Mouse (Mus musculus) bone marrow, adult 2 months (tissue): ENCODE measurements around the gene Nek6. TPM values are rescaled to one million over a fixed set of nuclear protein-coding genes. Genes with fewer than 3 reads are reported as not detected.

ENCODE experiments used
- H3K27ac ChIP-seq: fragments of 200-500 bp; 2 replicates; pipeline ENCODE4 v1.5.1; 2012; ENCODE audit warnings: low read depth, mild to moderate bottlenecking, control low read depth, inconsistent platforms, low read length; ENCODE audit not compliant: control insufficient read depth, poor library complexity, insufficient read depth
- H3K4me1 ChIP-seq: fragments of 200-500 bp; 2 replicates; pipeline ENCODE4 v1.6.1; 2011; ENCODE audit warnings: low read length; ENCODE audit not compliant: control insufficient read depth, insufficient read depth
- H3K4me3 ChIP-seq: fragments of 200-500 bp; replicated peaks from 2 replicates; pipeline ENCODE3; 2011; ENCODE audit warnings: mild to moderate bottlenecking, low read depth, low read length, control low read depth; ENCODE audit not compliant: control insufficient read depth
- CTCF ChIP-seq: fragments of 200-500 bp; IDR thresholded peaks from 2 replicates; pipeline ENCODE4 v1.5.1; 2011; ENCODE audit warnings: low read length, control low read depth; ENCODE audit not compliant: control insufficient read depth, insufficient read depth
- POLR2A ChIP-seq: fragments of 200-500 bp; IDR thresholded peaks from 2 replicates; pipeline ENCODE4 v1.6.1; 2011; ENCODE audit warnings: low read depth, mild to moderate bottlenecking, control low read depth, low read length, borderline replicate concordance; ENCODE audit not compliant: control insufficient read depth
- WGBS: fragments of 180-500 bp; shearing (Covaris S2); methylation state at CpG from one replicate; pipeline ENCODE4 v1.1.7; 2018; 5-methylcytosine and 5-hydroxymethylcytosine counted together
- polyA plus RNA-seq: library from polyadenylated mRNA; stranded (reverse); fragments of >200 nt; gene quantifications from 2 replicates; pipeline ENCODE4 v1.2.4, GENCODE M21; 2011; ENCODE audit warnings: low replicate concordance; ENCODE audit not compliant: missing spikeins, insufficient read depth, insufficient read length

Nek6 gene
- polyA plus RNA-seq, 1 experiment = 6.0 TPM

DNA sequence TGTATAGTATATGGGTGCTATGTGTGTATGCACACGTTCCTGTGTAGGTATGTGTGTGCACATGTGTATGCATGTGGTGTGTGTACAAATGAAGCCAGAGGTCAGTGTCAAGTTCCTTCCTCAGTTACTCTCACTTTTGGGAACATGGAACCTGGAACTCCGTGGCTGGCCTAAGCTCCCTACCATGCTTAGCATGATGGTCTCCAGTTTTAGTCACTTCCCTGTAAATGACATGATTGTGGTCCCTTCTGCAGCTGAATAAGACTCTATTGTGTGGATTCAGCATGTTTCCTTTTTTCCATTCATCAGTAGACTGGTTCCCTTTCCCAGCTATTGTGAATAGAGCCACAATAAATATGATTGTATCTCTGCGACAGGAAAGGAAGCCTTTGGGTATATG is 31.9 kb upstream of the Nek6 start:
- TF ChIP-seq POLR2A (no peak), CTCF (no peak)
- H3K4me1 ChIP-seq = peaks cover 7% of the 10 kb centered on the region; the same call in 1 of the 2 replicates
- H3K4me3 ChIP-seq = no peak overlapping the region
- H3K27ac ChIP-seq = no peak overlapping the region
- 58% methylated on average over 3 of the region's 3 CpGs for WGBS

DNA sequence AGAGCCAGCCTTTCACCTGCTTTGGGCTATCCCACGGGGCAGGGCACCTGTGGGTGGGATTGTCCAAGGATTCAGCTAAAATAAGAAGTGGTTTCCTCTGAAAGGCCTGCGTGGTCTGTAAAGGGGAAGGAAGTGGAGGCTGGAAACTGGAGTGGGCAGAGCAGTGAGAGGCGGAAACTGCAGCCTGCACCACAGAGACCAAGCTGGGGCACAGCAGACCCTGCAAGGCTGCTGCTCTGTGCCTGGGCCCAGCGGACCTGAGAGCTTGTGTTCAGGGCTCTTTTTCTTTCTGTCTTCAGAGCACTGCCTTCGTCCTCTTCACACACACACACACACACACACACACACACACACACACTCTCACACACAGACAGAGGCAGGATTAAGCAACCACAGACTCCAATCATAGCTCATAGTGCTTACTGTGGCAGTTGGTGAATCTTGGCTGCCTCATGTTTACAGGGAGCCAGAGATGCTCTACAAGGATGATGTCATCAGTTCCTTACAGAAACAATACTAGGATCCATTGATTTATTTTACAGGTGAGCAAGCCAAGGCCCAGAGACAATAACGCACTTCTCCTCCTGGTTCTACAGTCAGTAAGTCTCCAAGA is 30.2 kb upstream of the Nek6 start:
- no peak; the same call in 1 of the 2 replicates for TF ChIP-seq POLR2A
- no peak for TF ChIP-seq CTCF
- Histone ChIP-seq H3K27ac (peak overlapping the region; percentile 93), H3K4me3 (no peak overlapping the region), H3K4me1 (peaks cover 13% of the 10 kb centered on the region)
- WGBS = 10% methylated on average over 6 of the region's 6 CpGs

DNA sequence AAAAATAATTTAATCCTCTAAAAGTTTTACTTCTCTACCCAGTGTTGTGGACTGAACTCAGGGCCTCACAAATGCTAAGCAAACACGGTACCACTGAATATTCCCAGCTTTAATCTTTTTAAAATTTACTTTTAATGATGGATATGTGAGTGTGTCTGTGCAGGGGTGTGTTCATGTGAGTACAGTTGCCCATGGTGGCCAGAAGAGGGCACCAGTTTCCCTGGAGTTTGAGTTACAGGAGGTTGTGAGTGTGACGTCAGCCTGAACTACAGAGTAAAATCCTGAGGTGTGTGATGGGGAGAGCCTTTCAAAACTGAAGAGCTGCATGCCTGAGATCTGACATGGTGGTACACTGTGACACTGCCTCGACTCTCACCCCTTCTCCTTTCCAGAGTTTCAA is 29.3 kb upstream of the Nek6 start:
- WGBS = 78% methylated on average over 3 of the region's 3 CpGs
- Histone ChIP-seq H3K4me3 (no peak overlapping the region), H3K27ac (peak overlapping the region; percentile 85), H3K4me1 (peaks cover 13% of the 10 kb centered on the region)
- TF ChIP-seq CTCF (peak; percentile 23; the same call in 1 of the 2 replicates), POLR2A (no peak)

GRCm38 (mm10) chr2:38483058-38483704 is 28.3 kb upstream of the Nek6 start:
- Histone ChIP-seq H3K4me3 (no peak overlapping the region), H3K4me1 (peaks cover 13% of the 10 kb centered on the region), H3K27ac (peak overlapping the region; percentile 85)
- WGBS = 28% methylated on average over 7 of the region's 7 CpGs
- TF ChIP-seq CTCF (no peak), POLR2A (no peak)

GRCm38 (mm10) chr2:38484556-38484955 is 26.9 kb upstream of the Nek6 start:
- H3K4me1 ChIP-seq = peaks cover 9% of the 10 kb centered on the region
- whole genome bisulfite sequencing = 56% methylated on average over 11 of the region's 11 CpGs
- no peak for TF ChIP-seq POLR2A
- H3K4me3 ChIP-seq = no peak overlapping the region
- H3K27ac ChIP-seq = peak overlapping the region; percentile 79

GRCm38 (mm10) chr2:38485409-38485808 is 26.0 kb upstream of the Nek6 start:
- WGBS = 69% methylated on average over 3 of the region's 3 CpGs
- Histone ChIP-seq H3K4me1 (peaks cover 9% of the 10 kb centered on the region), H3K4me3 (no peak overlapping the region), H3K27ac (peak overlapping the region; percentile 63)
- TF ChIP-seq CTCF (no peak), POLR2A (no peak)

DNA sequence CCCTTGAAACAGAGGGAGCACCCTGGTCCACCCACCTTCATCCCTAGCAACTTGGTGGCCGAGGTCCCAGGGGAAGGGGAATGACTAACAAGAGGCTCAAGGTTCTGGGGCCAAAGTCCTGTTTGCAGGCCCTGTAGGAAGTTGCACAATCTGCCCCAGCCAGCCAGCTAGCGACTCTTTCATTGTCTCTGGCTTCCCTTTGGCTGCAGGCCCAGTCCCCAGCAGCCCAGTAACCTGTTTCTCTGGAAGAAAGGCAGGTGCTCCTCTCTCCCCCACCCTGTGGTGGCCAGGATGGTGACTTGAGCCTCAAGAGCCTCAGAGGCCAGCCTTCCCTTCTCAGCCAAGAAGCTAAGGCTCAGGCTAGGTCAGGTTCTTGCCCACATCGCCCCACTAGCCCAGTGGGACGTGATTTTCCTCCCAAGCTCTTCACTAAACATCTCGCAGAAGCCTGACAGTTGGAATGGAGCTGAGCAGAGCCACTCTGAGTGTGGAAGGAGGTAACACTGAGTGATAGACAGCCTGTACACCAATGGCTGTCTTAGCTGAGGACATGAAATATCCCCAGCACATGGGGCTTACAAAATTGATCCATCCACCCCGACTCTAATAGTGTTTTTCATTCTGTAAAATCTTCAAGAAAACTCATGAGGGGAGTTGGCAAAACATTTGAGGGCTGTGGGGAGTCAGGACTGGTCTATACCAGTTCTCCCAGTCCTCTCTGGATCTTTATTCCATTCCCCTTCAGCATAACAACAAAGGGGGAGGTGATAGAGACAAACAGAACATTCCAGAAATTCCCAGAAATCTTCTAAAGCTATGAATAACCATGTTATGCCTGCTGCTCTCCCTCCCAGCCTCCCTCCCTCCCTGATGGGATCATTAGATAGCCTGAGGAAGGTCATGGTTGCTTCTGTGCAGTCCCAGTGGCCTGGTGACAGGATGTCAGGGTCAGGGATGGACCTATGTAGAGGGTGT is 25.2 kb upstream of the Nek6 start:
- WGBS = 29% methylated on average over 6 of the region's 6 CpGs
- H3K27ac ChIP-seq = peak overlapping the region; percentile 86
- H3K4me1 ChIP-seq = peaks cover 9% of the 10 kb centered on the region
- TF ChIP-seq POLR2A (no peak), CTCF (no peak)
- H3K4me3 ChIP-seq = no peak overlapping the region

GRCm38 (mm10) chr2:38497594-38497993 is 13.8 kb upstream of the Nek6 start:
- Histone ChIP-seq H3K4me1 (no peaks in the 10 kb centered on the region), H3K27ac (no peak overlapping the region), H3K4me3 (no peak overlapping the region)
- TF ChIP-seq POLR2A = no peak
- TF ChIP-seq CTCF = no peak
